Mouse (Mus musculus) liver, adult 2 months (tissue): ENCODE data around the gene Traf3ip1.

ENCODE experiments used
- CTCF ChIP-seq: fragments of 200-500 bp; IDR thresholded peaks from 2 replicates; pipeline ENCODE4 v1.5.1; 2011; ENCODE audit warnings: low read depth, low read length, control low read depth
- POLR2A ChIP-seq: fragments of 200-500 bp; IDR thresholded peaks from 2 replicates; pipeline ENCODE4 v1.6.1; 2011; ENCODE audit warnings: low read length, control low read depth; ENCODE audit not compliant: insufficient read depth; ENCODE audit errors: extremely low read depth

- TF ChIP-seq POLR2A: no peak
- TF ChIP-seq CTCF: no peak
Observed at GRCm38 (mm10) chr1:91561226-91561625, 66.8 kb downstream of the Traf3ip1 start.
